Mouse (Mus musculus) heart, embryonic 12.5 days (tissue): ENCODE data around the gene Glis1. TPM values are rescaled to one million over a fixed set of nuclear protein-coding genes. Genes with fewer than 3 reads are reported as not detected.

ENCODE experiments used
- microRNA-seq: library from miRNA; unstranded; fragments of <30 nt; microRNA quantifications from one replicate; pipeline ENCODE4, GENCODE M21; 2017
- polyA plus RNA-seq: library from polyadenylated mRNA; unstranded; fragments of >200 nt; fragmentation: Nextera tagmentation; extraction: Ambion mirVana; gene quantifications from 2 replicates; pipeline ENCODE4 v1.2.1, GENCODE M21; 2016

Gene Glis1
- polyA plus RNA-seq, 1 experiment from 2014 or later, result 0.47 TPM

Small RNA genes lying within 50 kb of the gene (microRNA-seq; reads per million reads assigned to microRNA genes)
- not detected for gene Gm24804

Other genes with a start within 250 kb of the Glis1 start
- not detected in 2 replicates for gene Ldlrad1, start 225.4 kb upstream of the Glis1 start, polyA plus RNA-seq
- 60.2 and 63.5 TPM in 2 replicates for gene Lrrc42, start 181.1 kb upstream of the Glis1 start, polyA plus RNA-seq
- gene Hspb11, start 181.0 kb upstream of the Glis1 start, polyA plus RNA-seq, result 44.4 and 47.1 TPM in 2 replicates
- not detected in 2 replicates for gene Dio1, start 127.4 kb upstream of the Glis1 start, polyA plus RNA-seq
- 38.0 and 39.5 TPM in 2 replicates for gene Yipf1, start 120.2 kb upstream of the Glis1 start, polyA plus RNA-seq
- 32.5 and 34.2 TPM in 2 replicates for gene Ndc1, start 66.8 kb upstream of the Glis1 start, polyA plus RNA-seq
- gene Dmrtb1, start 249.6 kb downstream of the Glis1 start, polyA plus RNA-seq, result 0.18 TPM in 1 of 2 replicates, not detected in the other